Mouse (Mus musculus) hindlimb bud, embryonic 11.5 days (tissue): ENCODE measurements around the gene Gm33815.
"Not testable (repeated sequence)": the region's sequence is repeated elsewhere in the genome, so short reads cannot be mapped to it uniquely, and the experiment has no call there.

Experiments
- DNase-seq: peaks from one replicate; pipeline ENCODE4 v3.0.0-alpha.2; 2012; ENCODE audit warnings: low read depth, low spot score; ENCODE audit errors: extremely low spot score

Gm33815 gene

DNA sequence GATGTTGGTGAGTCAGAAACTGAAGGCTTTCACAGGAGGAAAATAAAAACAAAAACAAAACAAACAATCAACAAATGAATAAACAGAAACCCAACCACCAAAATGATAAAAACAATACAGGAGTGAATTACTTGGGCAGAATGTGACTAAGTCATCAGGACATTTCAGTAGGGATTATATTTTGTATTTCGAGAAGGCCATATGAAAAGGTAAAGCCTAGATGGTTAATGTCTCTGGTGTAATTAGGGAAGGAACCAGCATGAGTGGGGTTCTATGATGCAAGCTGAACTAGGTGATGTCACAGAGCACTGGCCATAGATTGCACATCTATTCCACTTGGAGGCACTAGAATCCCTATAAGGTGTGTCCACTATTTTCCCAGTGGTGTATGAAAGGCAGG is at the start of gene Gm33815:
Gm33815 (plus strand) TSS at position 301 of the 400 bp plus-strand sequence.
- not testable (repeated sequence) for DNase-seq
